Mouse (Mus musculus): ENCODE measurements at regions not wholly inside any gene's neighbourhood (a gene's known extent, or its start where the extent isn't known, plus 50 kb on each side); places are given as distances from the start of the nearest gene placed in this dataset.

GRCm38 (mm10) chr4:125319343-125319742, 171.2 kb upstream of the Grik3 start:
- H3K27me3 ChIP-seq (ENCODE audit: poor library complexity, severe bottlenecking), result peaks cover 65% of the 10 kb centered on the region
- 7% methylated on average over 5 of the region's 5 CpGs for WGBS
- no peak overlapping the region for H3K27ac ChIP-seq

GRCm38 (mm10) chr4:125318293-125318692, 172.2 kb upstream of the Grik3 start:
- 57% methylated on average over 8 of the region's 8 CpGs for WGBS
- Histone ChIP-seq H3K4me1 (peaks cover 42% of the 10 kb centered on the region), H3K27ac (no peak overlapping the region)

More at GRCm38 (mm10) chr4:125319343-125319742, 171.2 kb upstream of the Grik3 start:
- H3K36me3 ChIP-seq (replicated peaks), result no peaks in the 10 kb centered on the region
- H3K4me1 ChIP-seq, result peaks cover 32% of the 10 kb centered on the region
- no peak for DNase-seq (ENCODE audit: extremely low spot score, low spot score)
- H3K9me3 ChIP-seq, result no peaks in the 10 kb centered on the region
- no peak overlapping the region for H3K4me3 ChIP-seq

GRCm38 (mm10) chr4:125316876-125317275, 173.6 kb upstream of the Grik3 start:
- DNase-seq (ENCODE audit: extremely low spot score, low spot score), result no peak
- no peaks in the 10 kb centered on the region for H3K36me3 ChIP-seq (replicated peaks)
- H3K4me1 ChIP-seq, result peaks cover 52% of the 10 kb centered on the region
- H3K27ac ChIP-seq, result no peak overlapping the region
- no peaks in the 10 kb centered on the region for H3K9me3 ChIP-seq
- peaks cover 88% of the 10 kb centered on the region for H3K27me3 ChIP-seq (ENCODE audit: poor library complexity, severe bottlenecking)
- 78% methylated on average over 3 of the region's 3 CpGs for WGBS
- no peak overlapping the region for H3K4me3 ChIP-seq

More at GRCm38 (mm10) chr4:125318293-125318692, 172.2 kb upstream of the Grik3 start:
- no peaks in the 10 kb centered on the region for H3K36me3 ChIP-seq (replicated peaks)
- H3K27me3 ChIP-seq (ENCODE audit: poor library complexity, severe bottlenecking), result peaks cover 74% of the 10 kb centered on the region
- DNase-seq (ENCODE audit: extremely low spot score, low spot score), result no peak
- no peaks in the 10 kb centered on the region for H3K9me3 ChIP-seq
- no peak overlapping the region for H3K4me3 ChIP-seq

- Histone ChIP-seq H3K4me3 (no peak overlapping the region), H3K27ac (0 out of 2 replicates have a peak overlapping the region, but pooled peaks have one; percentile 1), H3K36me3 (replicated peaks) (no peaks in the 10 kb centered on the region), H3K4me1 (peaks cover 52% of the 10 kb centered on the region), H3K9me3 (no peaks in the 10 kb centered on the region), H3K27me3 (ENCODE audit: poor library complexity, severe bottlenecking) (peaks cover 89% of the 10 kb centered on the region)
- DNase-seq (ENCODE audit: extremely low spot score, low spot score), result no peak
- 37% methylated on average over 6 of the region's 6 CpGs for whole genome bisulfite sequencing
Observed at GRCm38 (mm10) chr4:125315818-125316217, 174.7 kb upstream of the Grik3 start.

- Histone ChIP-seq H3K4me1 (peaks cover 43% of the 10 kb centered on the region), H3K27ac (no peak overlapping the region), H3K27me3 (ENCODE audit: poor library complexity, severe bottlenecking) (peaks cover 99% of the 10 kb centered on the region), H3K9me3 (no peaks in the 10 kb centered on the region), H3K4me3 (no peak overlapping the region), H3K36me3 (replicated peaks) (no peaks in the 10 kb centered on the region)
- no peak for DNase-seq (ENCODE audit: extremely low spot score, low spot score)
- WGBS, result 80% methylated on average over 3 of the region's 3 CpGs
Observed at GRCm38 (mm10) chr4:125313892-125314291, 176.6 kb upstream of the Grik3 start.

- WGBS, result 2% methylated on average over 11 of the region's 11 CpGs
- Histone ChIP-seq H3K36me3 (replicated peaks) (no peaks in the 10 kb centered on the region), H3K9me3 (no peaks in the 10 kb centered on the region), H3K4me1 (peaks cover 44% of the 10 kb centered on the region), H3K4me3 (no peak overlapping the region), H3K27ac (no peak overlapping the region), H3K27me3 (ENCODE audit: poor library complexity, severe bottlenecking) (peaks cover 97% of the 10 kb centered on the region)
- no peak for DNase-seq (ENCODE audit: extremely low spot score, low spot score)
Observed at GRCm38 (mm10) chr4:125313252-125313651, 177.2 kb upstream of the Grik3 start.

- DNase-seq (ENCODE audit: extremely low spot score, low spot score), result no peak
- Histone ChIP-seq H3K27ac (no peak overlapping the region), H3K4me3 (no peak overlapping the region), H3K27me3 (ENCODE audit: poor library complexity, severe bottlenecking) (peaks cover 68% of the 10 kb centered on the region), H3K9me3 (no peaks in the 10 kb centered on the region), H3K36me3 (replicated peaks) (no peaks in the 10 kb centered on the region), H3K4me1 (peaks cover 23% of the 10 kb centered on the region)
- 52% methylated on average over 8 of the region's 8 CpGs for WGBS
Observed at GRCm38 (mm10) chr4:125308171-125308570, 180.5 kb upstream of the Zc3h12a start.

- peaks cover 48% of the 10 kb centered on the region for H3K27me3 ChIP-seq (ENCODE audit: poor library complexity, severe bottlenecking)
- DNase-seq (ENCODE audit: extremely low spot score, low spot score), result no peak
- no peak overlapping the region for H3K4me3 ChIP-seq
- H3K27ac ChIP-seq, result no peak overlapping the region
- no peaks in the 10 kb centered on the region for H3K9me3 ChIP-seq
- H3K4me1 ChIP-seq, result peaks cover 15% of the 10 kb centered on the region
- no peaks in the 10 kb centered on the region for H3K36me3 ChIP-seq (replicated peaks)
- 81% methylated on average over 6 of the region's 6 CpGs for WGBS
Observed at GRCm38 (mm10) chr4:125305766-125306165, 178.1 kb upstream of the Zc3h12a start.

- H3K4me1 ChIP-seq, result peaks cover 2% of the 10 kb centered on the region
- H3K36me3 ChIP-seq (replicated peaks), result no peaks in the 10 kb centered on the region
- no peak overlapping the region for H3K4me3 ChIP-seq
- no peak overlapping the region for H3K27ac ChIP-seq
- H3K9me3 ChIP-seq, result no peaks in the 10 kb centered on the region
- WGBS, result 73% methylated on average over 7 of the region's 7 CpGs
- DNase-seq (ENCODE audit: extremely low spot score, low spot score), result no peak
- H3K27me3 ChIP-seq (ENCODE audit: poor library complexity, severe bottlenecking), result peaks cover 30% of the 10 kb centered on the region
Observed at GRCm38 (mm10) chr4:125302660-125303059, 175.0 kb upstream of the Zc3h12a start.

- H3K9me3 ChIP-seq, result no peaks in the 10 kb centered on the region
- peaks cover 19% of the 10 kb centered on the region for H3K27me3 ChIP-seq (ENCODE audit: poor library complexity, severe bottlenecking)
- H3K27ac ChIP-seq, result no peak overlapping the region
- no peak overlapping the region for H3K4me3 ChIP-seq
- no peaks in the 10 kb centered on the region for H3K36me3 ChIP-seq (replicated peaks)
- DNase-seq (ENCODE audit: extremely low spot score, low spot score), result peak; percentile 84
- 24% methylated on average over 33 of the region's 33 CpGs for WGBS
- H3K4me1 ChIP-seq, result no peaks in the 10 kb centered on the region
Observed at GRCm38 (mm10) chr4:125300503-125301457, 173.1 kb upstream of the Zc3h12a start.

GRCm38 (mm10) chr4:125290761-125291160, 163.1 kb upstream of the Zc3h12a start:
- H3K36me3 ChIP-seq (replicated peaks), result no peaks in the 10 kb centered on the region
- H3K27ac ChIP-seq, result no peak overlapping the region
- no peak for DNase-seq (ENCODE audit: extremely low spot score, low spot score)
- peaks cover 17% of the 10 kb centered on the region for H3K27me3 ChIP-seq (ENCODE audit: poor library complexity, severe bottlenecking)
- 0 out of 2 replicates have a peak, but pooled peaks cover 2% of the 10 kb centered on the region for H3K9me3 ChIP-seq
- WGBS, result 88% methylated on average over 6 of the region's 6 CpGs
- no peak overlapping the region for H3K4me3 ChIP-seq
- H3K4me1 ChIP-seq, result peaks cover 16% of the 10 kb centered on the region

- 0 out of 2 replicates have a peak overlapping the region, but pooled peaks have one; percentile 20 for H3K27ac ChIP-seq
- 22% methylated on average over 1 of the region's 1 CpGs for WGBS
- H3K4me1 ChIP-seq, result peaks cover 16% of the 10 kb centered on the region
- 0 out of 2 replicates have a peak, but pooled peaks cover 2% of the 10 kb centered on the region for H3K9me3 ChIP-seq
- H3K27me3 ChIP-seq (ENCODE audit: poor library complexity, severe bottlenecking), result peaks cover 27% of the 10 kb centered on the region
- H3K4me3 ChIP-seq, result no peak overlapping the region
- no peak for DNase-seq (ENCODE audit: extremely low spot score, low spot score)
- no peaks in the 10 kb centered on the region for H3K36me3 ChIP-seq (replicated peaks)
Observed at GRCm38 (mm10) chr4:125289709-125290108, 162.1 kb upstream of the Zc3h12a start.

GRCm38 (mm10) chr4:125289031-125289449, 161.4 kb upstream of the Zc3h12a start:
- WGBS, result 47% methylated on average over 6 of the region's 6 CpGs
- DNase-seq (ENCODE audit: extremely low spot score, low spot score), result no peak
- Histone ChIP-seq H3K36me3 (replicated peaks) (no peaks in the 10 kb centered on the region), H3K4me1 (peaks cover 16% of the 10 kb centered on the region), H3K27ac (no peak overlapping the region), H3K4me3 (no peak overlapping the region), H3K27me3 (ENCODE audit: poor library complexity, severe bottlenecking) (peaks cover 34% of the 10 kb centered on the region), H3K9me3 (0 out of 2 replicates have a peak, but pooled peaks cover 2% of the 10 kb centered on the region)
